Mouse (Mus musculus): ENCODE data around the gene Mkrn3. TPM values are rescaled to one million over a fixed set of nuclear protein-coding genes. Genes with fewer than 3 reads are reported as not detected.

Gene Mkrn3
- 6.6 and 7.8 TPM in 2 replicates for polyA plus RNA-seq (2014; fragmentation: Nextera tagmentation; extraction: Ambion mirVana)

GRCm38 (mm10) chr7:62419493-62420360 lies at the start of gene Mkrn3:
TSS of gene Mkrn3 (minus strand) at chr7:62420139.
- Histone ChIP-seq H3K9ac (ENCODE audit: low read length) (peak within 1 kb of the TSS; percentile 76), H3K27ac (replicated peaks; ENCODE audit: low read depth, low read length) (no peak within 1 kb of the TSS), H3K4me2 (ENCODE audit: low read depth, severe bottlenecking) (peak within 1 kb of the TSS; percentile 45), H3K4me3 (ENCODE audit: low read depth, low read length) (peak within 1 kb of the TSS; percentile 74), H3K4me1 (ENCODE audit: control insufficient read depth, insufficient read depth, low read length) (no peaks in the 10 kb centered on the region), H3K27me3 (ENCODE audit: control insufficient read depth, insufficient read depth, low read length) (no peaks in the 10 kb centered on the region), H3K36me3 (ENCODE audit: control insufficient read depth, insufficient read depth, low read length) (no peaks in the 10 kb centered on the region), H3K9me3 (ENCODE audit: control insufficient read depth, low read length) (no peaks in the 10 kb centered on the region; the same call in 1 of the 2 replicates)
- 22% methylated on average over 49 of the region's 49 CpGs for WGBS
- DNase-seq (ENCODE audit: low spot score) (peak; percentile 86), ATAC-seq (ENCODE audit: insufficient number of reproducible peaks, low FRiP score, low TSS enrichment, low read depth) (peak; percentile 81)

- Histone ChIP-seq H3K4me1 (ENCODE audit: control insufficient read depth, insufficient read depth, low read length) (no peaks in the 10 kb centered on the region), H3K27me3 (ENCODE audit: control insufficient read depth, insufficient read depth, low read length) (no peaks in the 10 kb centered on the region), H3K4me3 (ENCODE audit: low read depth, low read length) (peak within 1 kb of the TSS; percentile 55), H3K9me3 (ENCODE audit: control insufficient read depth, low read length) (peaks cover 2% of the 10 kb centered on the region; the same call in 1 of the 2 replicates), H3K9ac (ENCODE audit: low read length) (peak within 1 kb of the TSS; percentile 88), H3K4me2 (ENCODE audit: low read depth, severe bottlenecking) (peak within 1 kb of the TSS; percentile 46), H3K36me3 (ENCODE audit: control insufficient read depth, insufficient read depth, low read length) (no peaks in the 10 kb centered on the region), H3K27ac (replicated peaks; ENCODE audit: low read depth, low read length) (peak within 1 kb of the TSS; percentile 95)
- DNase-seq (ENCODE audit: low spot score) (peak; percentile 72), ATAC-seq (ENCODE audit: insufficient number of reproducible peaks, low FRiP score, low TSS enrichment, low read depth) (peak; percentile 71)
- WGBS: 15% methylated on average over 64 of the region's 82 CpGs
These were observed 44.2 kb upstream of the Mkrn3 start, which contains the start of gene Peg12 for GRCm38 (mm10) chr7:62463878-62464755. TSS of gene Peg12 (minus strand) at chr7:62464510.

GRCm38 (mm10) chr7:62463007-62463877 lies 43.3 kb upstream of the Mkrn3 start:
- peak overlapping the region; percentile 95 for H3K27ac ChIP-seq (replicated peaks; ENCODE audit: low read depth, low read length)
- H3K4me1 ChIP-seq (ENCODE audit: control insufficient read depth, insufficient read depth, low read length): no peaks in the 10 kb centered on the region
- ATAC-seq (ENCODE audit: insufficient number of reproducible peaks, low FRiP score, low TSS enrichment, low read depth) (peak; percentile 35; the same call in 1 of the 2 replicates), DNase-seq (ENCODE audit: low spot score) (peak; percentile 62)
- H3K36me3 ChIP-seq (ENCODE audit: control insufficient read depth, insufficient read depth, low read length): no peaks in the 10 kb centered on the region
- WGBS: 26% methylated on average over 55 of the region's 55 CpGs
- peak overlapping the region; percentile 55 for H3K4me3 ChIP-seq (ENCODE audit: low read depth, low read length)
- H3K9me3 ChIP-seq (ENCODE audit: control insufficient read depth, low read length): peaks cover 2% of the 10 kb centered on the region; the same call in 1 of the 2 replicates
- H3K9ac ChIP-seq (ENCODE audit: low read length): peak overlapping the region; percentile 88
- H3K27me3 ChIP-seq (ENCODE audit: control insufficient read depth, insufficient read depth, low read length): no peaks in the 10 kb centered on the region
- peak overlapping the region; percentile 46 for H3K4me2 ChIP-seq (ENCODE audit: low read depth, severe bottlenecking)

GRCm38 (mm10) chr7:62462229-62463006 lies 42.5 kb upstream of the Mkrn3 start:
- Histone ChIP-seq H3K27ac (replicated peaks; ENCODE audit: low read depth, low read length) (peak overlapping the region; percentile 38), H3K4me2 (ENCODE audit: low read depth, severe bottlenecking) (peak overlapping the region; percentile 46), H3K4me3 (ENCODE audit: low read depth, low read length) (peak overlapping the region; percentile 55), H3K36me3 (ENCODE audit: control insufficient read depth, insufficient read depth, low read length) (no peaks in the 10 kb centered on the region), H3K4me1 (ENCODE audit: control insufficient read depth, insufficient read depth, low read length) (no peaks in the 10 kb centered on the region), H3K9ac (ENCODE audit: low read length) (peak overlapping the region; percentile 88), H3K9me3 (ENCODE audit: control insufficient read depth, low read length) (peaks cover 2% of the 10 kb centered on the region; the same call in 1 of the 2 replicates), H3K27me3 (ENCODE audit: control insufficient read depth, insufficient read depth, low read length) (no peaks in the 10 kb centered on the region)
- 27% methylated on average over 13 of the region's 13 CpGs for WGBS
- ATAC-seq (ENCODE audit: insufficient number of reproducible peaks, low FRiP score, low TSS enrichment, low read depth) (peak; percentile 80), DNase-seq (ENCODE audit: low spot score) (peak; percentile 68)

- no peaks in the 10 kb centered on the region for H3K36me3 ChIP-seq (ENCODE audit: control insufficient read depth, insufficient read depth, low read length)
- no peak overlapping the region for H3K4me3 ChIP-seq (ENCODE audit: low read depth, low read length)
- H3K9me3 ChIP-seq (ENCODE audit: control insufficient read depth, low read length): no peaks in the 10 kb centered on the region
- DNase-seq (ENCODE audit: low spot score) (no peak), ATAC-seq (ENCODE audit: insufficient number of reproducible peaks, low FRiP score, low TSS enrichment, low read depth) (no peak)
- H3K27me3 ChIP-seq (ENCODE audit: control insufficient read depth, insufficient read depth, low read length): no peaks in the 10 kb centered on the region
- WGBS: 35% methylated on average over 2 of the region's 2 CpGs
- no peak overlapping the region for H3K4me2 ChIP-seq (ENCODE audit: low read depth, severe bottlenecking)
- no peaks in the 10 kb centered on the region for H3K4me1 ChIP-seq (ENCODE audit: control insufficient read depth, insufficient read depth, low read length)
- H3K27ac ChIP-seq (replicated peaks; ENCODE audit: low read depth, low read length): no peak overlapping the region
- no peak overlapping the region for H3K9ac ChIP-seq (ENCODE audit: low read length)
These were observed 32.4 kb upstream of the Mkrn3 start for GRCm38 (mm10) chr7:62452353-62452752.

GRCm38 (mm10) chr7:62445431-62446165 lies 25.7 kb upstream of the Mkrn3 start:
- Histone ChIP-seq H3K9ac (ENCODE audit: low read length) (no peak overlapping the region), H3K27ac (replicated peaks; ENCODE audit: low read depth, low read length) (no peak overlapping the region), H3K36me3 (ENCODE audit: control insufficient read depth, insufficient read depth, low read length) (no peaks in the 10 kb centered on the region), H3K4me1 (ENCODE audit: control insufficient read depth, insufficient read depth, low read length) (no peaks in the 10 kb centered on the region), H3K4me2 (ENCODE audit: low read depth, severe bottlenecking) (no peak overlapping the region), H3K9me3 (ENCODE audit: control insufficient read depth, low read length) (no peaks in the 10 kb centered on the region), H3K27me3 (ENCODE audit: control insufficient read depth, insufficient read depth, low read length) (no peaks in the 10 kb centered on the region), H3K4me3 (ENCODE audit: low read depth, low read length) (no peak overlapping the region)
- ATAC-seq (ENCODE audit: insufficient number of reproducible peaks, low FRiP score, low TSS enrichment, low read depth) (no peak), DNase-seq (ENCODE audit: low spot score) (no peak)

GRCm38 (mm10) chr7:62436394-62436793 lies 16.5 kb upstream of the Mkrn3 start:
- H3K4me3 ChIP-seq (ENCODE audit: low read depth, low read length): no peak overlapping the region
- no peaks in the 10 kb centered on the region for H3K36me3 ChIP-seq (ENCODE audit: control insufficient read depth, insufficient read depth, low read length)
- H3K4me1 ChIP-seq (ENCODE audit: control insufficient read depth, insufficient read depth, low read length): no peaks in the 10 kb centered on the region
- no peak overlapping the region for H3K27ac ChIP-seq (replicated peaks; ENCODE audit: low read depth, low read length)
- H3K9ac ChIP-seq (ENCODE audit: low read length): no peak overlapping the region
- H3K9me3 ChIP-seq (ENCODE audit: control insufficient read depth, low read length): no peaks in the 10 kb centered on the region
- 41% methylated on average over 2 of the region's 2 CpGs for WGBS
- no peaks in the 10 kb centered on the region for H3K27me3 ChIP-seq (ENCODE audit: control insufficient read depth, insufficient read depth, low read length)
- no peak for ATAC-seq (ENCODE audit: insufficient number of reproducible peaks, low FRiP score, low TSS enrichment, low read depth)
- no peak overlapping the region for H3K4me2 ChIP-seq (ENCODE audit: low read depth, severe bottlenecking)
- no peak for DNase-seq (ENCODE audit: low spot score)
